21 mouse cellular contexts compared by ENCODE assay signal in the genomic region with DNA sequence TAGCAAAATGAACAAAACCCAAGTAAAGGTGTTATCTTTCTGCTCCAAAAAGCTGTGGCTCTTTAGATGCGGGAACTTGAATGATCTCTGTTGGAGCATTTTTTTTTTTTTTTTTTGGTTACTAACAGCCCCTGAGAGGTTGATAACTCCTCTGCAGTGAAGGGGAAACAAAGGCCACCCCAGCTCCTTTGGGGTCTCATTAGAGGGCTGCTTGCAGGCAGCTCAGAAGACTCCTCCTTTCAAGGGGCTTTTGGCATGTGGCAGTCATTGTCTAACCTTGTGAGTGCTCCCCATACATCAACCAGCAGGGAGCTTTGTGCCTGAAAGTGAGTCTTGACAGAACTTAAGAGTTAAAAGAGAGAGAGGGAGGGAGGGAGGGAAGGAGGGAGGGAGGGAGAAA.
DNase-seq lines count a peak whose midpoint lies in the region; ATAC-seq and TF ChIP-seq lines count a peak whose summit lies in the region.
"Had no signal": no experiment of that assay in that cellular context is flagged by ENCODE, and none has a peak within 500 bp of the region (broad histone marks: within the 10 kb centered on the region; RNA-seq: fewer than 3 reads in every experiment).

No protein-coding gene starts in this region.

- no peak for TF ChIP-seq EP300 in MEL (IDR thresholded peaks at IDR 0.05; ENCODE audit: low read depth in 1 of 2, low read length in 2 of 2)

- H3K27ac ChIP-seq in forebrain, embryonic 14.5 days (ENCODE audit: low read depth, low read length) = no peak overlapping the region
- H3K27ac ChIP-seq in forebrain, postnatal 0 days (ENCODE audit: low read depth, low read length) = no peak overlapping the region
- no peak overlapping the region for H3K27ac ChIP-seq in midbrain, embryonic 14.5 days (replicated peaks; ENCODE audit: low read depth, low read length)
- H3K27ac ChIP-seq in midbrain, embryonic 10.5 days (replicated peaks) = no peak overlapping the region
- H3K27ac ChIP-seq in MEL (ENCODE audit: control insufficient read depth, low read depth, low read length) = no peak overlapping the region
- H3K27ac ChIP-seq: embryonic facial prominence, embryonic 13.5 days; forebrain, embryonic 15.5 days; heart, adult 2 months; heart, embryonic 15.5 days had no signal

- H3K4me3 ChIP-seq in forebrain, embryonic 14.5 days (ENCODE audit: low read depth, low read length) = no peak overlapping the region
- H3K4me3 ChIP-seq in forebrain, postnatal 0 days (ENCODE audit: low read depth, low read length) = no peak overlapping the region
- H3K4me3 ChIP-seq in midbrain, embryonic 14.5 days (replicated peaks; ENCODE audit: low read depth, low read length) = no peak overlapping the region
- no peak overlapping the region for H3K4me3 ChIP-seq in midbrain, embryonic 10.5 days
- no peak overlapping the region for H3K4me3 ChIP-seq in MEL (ENCODE audit: control insufficient read depth in 1 of 2, insufficient read depth in 1 of 2, low read depth in 2 of 2, low read length in 2 of 2)
- H3K4me3 ChIP-seq: embryonic facial prominence, embryonic 13.5 days; forebrain, embryonic 15.5 days; heart, adult 2 months; heart, embryonic 15.5 days had no signal

- no peaks in the 10 kb centered on the region for H3K27me3 ChIP-seq in forebrain, embryonic 14.5 days (replicated peaks; ENCODE audit: control insufficient read depth, insufficient read depth, low read length)
- H3K27me3 ChIP-seq in forebrain, postnatal 0 days (ENCODE audit: insufficient read depth, low read length) = no peaks in the 10 kb centered on the region
- H3K27me3 ChIP-seq in midbrain, embryonic 14.5 days (ENCODE audit: control insufficient read depth, insufficient read depth, low read length) = no peaks in the 10 kb centered on the region
- no peaks in the 10 kb centered on the region for H3K27me3 ChIP-seq in midbrain, embryonic 10.5 days (ENCODE audit: low read depth, poor library complexity, severe bottlenecking)
- H3K27me3 ChIP-seq in MEL (ENCODE audit: control insufficient read depth in 1 of 2, insufficient read depth in 2 of 2, low read length in 2 of 2) = no peaks in the 10 kb centered on the region
- H3K27me3 ChIP-seq: embryonic facial prominence, embryonic 13.5 days; forebrain, embryonic 15.5 days; heart, embryonic 15.5 days had no signal

- no peak for TF ChIP-seq CTCF in forebrain, postnatal 0 days (IDR thresholded peaks at IDR 0.05; ENCODE audit: low read depth)
- TF ChIP-seq CTCF in MEL (IDR thresholded peaks at IDR 0.05 in 2 of 3, conservative IDR thresholded peaks at IDR 0.05 in 1 of 3; ENCODE audit: control insufficient read depth in 1 of 3, insufficient read depth in 1 of 3, low read depth in 2 of 3, low read length in 3 of 3, poor library complexity in 1 of 3, severe bottlenecking in 1 of 3) = no peak
- no peak for TF ChIP-seq CTCF in brain, embryonic 14.5 days (IDR thresholded peaks at IDR 0.05; ENCODE audit: borderline replicate concordance, extremely low read depth, insufficient read depth, insufficient read length)

- ATAC-seq in forebrain, embryonic 14.5 days = peak; percentile 44; the same call in 1 of the 2 replicates
- no peak for ATAC-seq in forebrain, postnatal 0 days
- peak; percentile 31; the same call in 1 of the 2 replicates for ATAC-seq in midbrain, embryonic 14.5 days (ENCODE audit: low FRiP score, low TSS enrichment)
- ATAC-seq: forebrain, embryonic 15.5 days; hindbrain, embryonic 16.5 days had no signal

- no peaks in the 10 kb centered on the region for H3K9me3 ChIP-seq in forebrain, embryonic 14.5 days (replicated peaks; ENCODE audit: control insufficient read depth, low read length)
- no peaks in the 10 kb centered on the region for H3K9me3 ChIP-seq in forebrain, postnatal 0 days (ENCODE audit: low read length)
- no peaks in the 10 kb centered on the region for H3K9me3 ChIP-seq in midbrain, embryonic 14.5 days (ENCODE audit: control insufficient read depth, low read length)
- H3K9me3 ChIP-seq in midbrain, embryonic 10.5 days (replicated peaks) = no peaks in the 10 kb centered on the region
- H3K9me3 ChIP-seq in MEL (replicated peaks; ENCODE audit: insufficient read depth, low read length) = no peaks in the 10 kb centered on the region
- H3K9me3 ChIP-seq: embryonic facial prominence, embryonic 13.5 days; forebrain, embryonic 15.5 days; heart, embryonic 15.5 days had no signal

- no peak overlapping the region for H3K4me2 ChIP-seq in forebrain, embryonic 14.5 days (ENCODE audit: low read length)
- no peak overlapping the region for H3K4me2 ChIP-seq in forebrain, postnatal 0 days (ENCODE audit: low read depth)
- no peak overlapping the region for H3K4me2 ChIP-seq in midbrain, embryonic 14.5 days (ENCODE audit: low read length)
- H3K4me2 ChIP-seq: embryonic facial prominence, embryonic 13.5 days; forebrain, embryonic 15.5 days; heart, embryonic 11.5 days; heart, embryonic 15.5 days had no signal

- H3K36me3 ChIP-seq in forebrain, embryonic 14.5 days (ENCODE audit: control insufficient read depth, insufficient read depth, low read length) = no peaks in the 10 kb centered on the region
- H3K36me3 ChIP-seq in forebrain, postnatal 0 days (ENCODE audit: insufficient read depth) = no peaks in the 10 kb centered on the region
- H3K36me3 ChIP-seq in midbrain, embryonic 14.5 days (ENCODE audit: control insufficient read depth, insufficient read depth, low read length) = no peaks in the 10 kb centered on the region
- H3K36me3 ChIP-seq in midbrain, embryonic 10.5 days = no peaks in the 10 kb centered on the region
- no peaks in the 10 kb centered on the region for H3K36me3 ChIP-seq in MEL (ENCODE audit: control insufficient read depth in 1 of 2, insufficient read depth in 2 of 2, low read length in 2 of 2)
- H3K36me3 ChIP-seq: embryonic facial prominence, embryonic 13.5 days; forebrain, embryonic 15.5 days; heart, embryonic 15.5 days had no signal

- no peak for TF ChIP-seq POLR2A in MEL (IDR thresholded peaks at IDR 0.05; ENCODE audit: control insufficient read depth in 1 of 2, insufficient read depth in 1 of 2, low read depth in 1 of 2, low read length in 2 of 2, poor library complexity in 1 of 2)
- no peak for TF ChIP-seq POLR2A in brain, embryonic 14.5 days (IDR thresholded peaks at IDR 0.05; ENCODE audit: borderline replicate concordance, extremely low read depth, insufficient read depth, insufficient read length, poor library complexity, severe bottlenecking)

- WGBS in forebrain, embryonic 14.5 days = 17% methylated on average over 1 of the region's 1 CpGs
- WGBS in forebrain, postnatal 0 days = 19% methylated on average over 1 of the region's 1 CpGs
- WGBS in midbrain, embryonic 14.5 days = 15% methylated on average over 1 of the region's 1 CpGs
- 48% methylated on average over 1 of the region's 1 CpGs for WGBS in midbrain, embryonic 10.5 days

- H3K79me2 ChIP-seq in MEL (ENCODE audit: control insufficient read depth, insufficient read depth, low read length, poor library complexity) = no peaks in the 10 kb centered on the region

- H3K9ac ChIP-seq in forebrain, embryonic 14.5 days (ENCODE audit: low read length) = no peak overlapping the region
- no peak overlapping the region for H3K9ac ChIP-seq in forebrain, postnatal 0 days
- H3K9ac ChIP-seq in midbrain, embryonic 14.5 days (replicated peaks; ENCODE audit: low read length) = no peak overlapping the region
- no peak overlapping the region for H3K9ac ChIP-seq in MEL (ENCODE audit: control insufficient read depth, low read depth, low read length, poor library complexity, severe bottlenecking)
- H3K9ac ChIP-seq: embryonic facial prominence, embryonic 13.5 days; forebrain, embryonic 15.5 days; heart, embryonic 15.5 days had no signal

- no peak for TF ChIP-seq RAD21 in MEL (IDR thresholded peaks at IDR 0.05; ENCODE audit: low read depth, low read length)

- 0 out of 2 replicates have a peak, but pooled peaks cover 2% of the 10 kb centered on the region for H3K4me1 ChIP-seq in forebrain, embryonic 14.5 days (ENCODE audit: control insufficient read depth, insufficient read depth, low read length)
- H3K4me1 ChIP-seq in forebrain, postnatal 0 days (ENCODE audit: insufficient read depth) = no peaks in the 10 kb centered on the region
- no peaks in the 10 kb centered on the region for H3K4me1 ChIP-seq in midbrain, embryonic 14.5 days (ENCODE audit: control insufficient read depth, insufficient read depth, low read length)
- H3K4me1 ChIP-seq in midbrain, embryonic 10.5 days = 0 out of 2 replicates have a peak, but pooled peaks cover 4% of the 10 kb centered on the region
- H3K4me1 ChIP-seq in MEL (ENCODE audit: control insufficient read depth in 1 of 2, insufficient read depth in 2 of 2, low read length in 2 of 2) = no peaks in the 10 kb centered on the region
- H3K4me1 ChIP-seq: embryonic facial prominence, embryonic 13.5 days; forebrain, embryonic 15.5 days; heart, embryonic 15.5 days had no signal

- DNase-seq in forebrain, embryonic 14.5 days (ENCODE audit: low spot score) = peak; percentile 20
- DNase-seq in forebrain, postnatal 0 days = no peak
- DNase-seq in midbrain, embryonic 14.5 days = peak; percentile 17
- DNase-seq in midbrain, embryonic 10.5 days (ENCODE audit: low spot score) = no peak
- DNase-seq in MEL (ENCODE audit: low read depth, low spot score) = no peak
- DNase-seq in brain, embryonic 14.5 days (ENCODE audit: low read depth) = peak; percentile 65
- DNase-seq in kidney, postnatal 10 days = no peak
- no peak for DNase-seq in thymus, postnatal 14 days
- DNase-seq: adrenal gland, adult 8-10 months; adrenal gland, postnatal 36 days; cerebellum, adult 11 months; cerebellum, adult 8-10 months; cerebellum, postnatal 14 days; gastrocnemius, postnatal 10 days; heart, adult 2 months; heart, postnatal 14 days had no signal

TF ChIP-seq in MEL, 35 proteins besides CTCF, POLR2A, EP300 and RAD21:
- no peak for TF ChIP-seq RCOR1 (IDR thresholded peaks at IDR 0.05; ENCODE audit: low read depth, low read length)
- peak; percentile 42; the same call in 1 of the 2 replicates for TF ChIP-seq ZNF384 (IDR thresholded peaks at IDR 0.05; ENCODE audit: low read depth, low read length)
- TF ChIP-seq TAL1 (IDR thresholded peaks at IDR 0.05; ENCODE audit: low read length) = no peak
- no peak for TF ChIP-seq POLR2AphosphoS2 (IDR thresholded peaks at IDR 0.05; ENCODE audit: low read length)

Comparison
In these comparisons a context has a peak if more than half of its experiments do, and no peak if none do; other contexts are left out.
1. DNase-seq: peak in forebrain, embryonic 14.5 days (single experiment), midbrain, embryonic 14.5 days (single experiment) and brain, embryonic 14.5 days (single experiment); none in forebrain, postnatal 0 days (single experiment), midbrain, embryonic 10.5 days (single experiment), MEL (single experiment), kidney, postnatal 10 days (single experiment) and thymus, postnatal 14 days (single experiment).